Mouse (Mus musculus) cerebellum, adult 9-11 months (tissue): Measurements from ENCODE around the gene Trpm5.
A peak's percentile ranks its signal among the peaks of the same experiment; 100 is the strongest.

Source experiments
- DNase-seq: peaks from one replicate; pipeline ENCODE4 v3.0.0; 2022

The Trpm5 gene

DNA sequence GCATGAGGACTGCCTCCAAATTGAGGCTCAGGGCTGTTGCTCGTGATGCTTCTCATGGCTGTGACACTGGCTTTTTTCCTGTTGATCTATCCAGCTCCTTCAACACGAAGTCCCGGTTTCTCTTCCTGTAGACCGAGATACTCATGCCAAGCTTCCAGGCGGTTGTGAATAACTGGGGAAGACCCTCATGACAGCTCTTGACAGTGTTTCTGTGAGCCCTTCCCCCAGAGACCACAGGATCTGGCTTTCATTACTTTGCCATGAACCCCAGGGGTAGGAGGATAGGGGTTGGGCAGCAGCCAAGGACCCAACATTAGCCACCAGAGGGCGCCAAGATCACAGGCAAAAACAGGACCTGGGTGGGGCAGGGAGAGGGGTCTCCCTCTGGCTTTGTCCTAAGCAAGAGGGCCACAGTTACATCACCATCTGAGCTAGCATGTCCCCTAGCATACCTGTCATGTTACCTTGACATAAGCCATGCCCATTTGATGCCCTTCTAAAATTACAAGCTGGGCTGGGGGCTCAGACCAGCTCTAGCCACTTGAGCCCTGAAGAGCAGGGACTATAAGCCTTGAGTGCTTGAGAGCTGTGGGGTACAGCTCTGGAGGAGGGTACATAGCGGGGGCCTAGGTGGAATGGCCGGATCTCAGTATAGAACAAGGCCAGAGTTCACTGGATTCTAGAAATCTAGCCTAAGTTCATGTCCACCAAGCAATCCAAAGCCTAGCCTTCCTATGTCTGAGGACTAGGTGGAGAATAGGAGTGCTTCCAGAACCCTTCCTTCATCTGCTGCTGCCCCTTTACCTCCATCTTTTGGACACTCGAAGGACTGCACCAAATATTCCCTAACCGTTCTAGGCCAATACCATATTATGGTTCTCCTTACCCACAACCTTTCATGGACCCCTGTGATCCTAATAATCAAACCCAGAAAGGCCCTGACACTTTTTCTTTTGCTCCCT is at the start of gene Trpm5:
Trpm5 (minus strand) TSS at position 51 of the 962 bp plus-strand sequence.
- DNase-seq = peak; percentile 31

DNA sequence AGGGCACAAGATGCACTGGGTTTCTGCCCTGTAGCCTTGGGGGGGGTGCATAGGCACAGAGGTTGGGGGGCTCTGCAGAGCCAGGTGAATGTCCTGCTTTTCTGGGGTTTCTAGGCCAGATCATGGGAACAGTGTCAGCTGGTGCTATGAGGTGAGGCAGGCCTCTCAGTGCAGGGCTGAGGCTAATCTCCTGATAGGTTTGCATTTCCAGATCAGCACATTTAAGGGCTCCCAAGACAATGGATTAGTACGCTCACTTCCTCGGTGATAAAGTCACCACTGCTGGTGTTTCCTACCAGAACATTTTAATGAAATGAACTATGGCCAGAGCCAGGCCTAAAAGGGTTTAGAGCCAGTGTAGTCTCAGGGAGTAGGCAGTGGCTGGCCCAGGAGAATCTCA is 48.2 kb upstream of the Trpm5 start:
- DNase-seq = no peak

DNA sequence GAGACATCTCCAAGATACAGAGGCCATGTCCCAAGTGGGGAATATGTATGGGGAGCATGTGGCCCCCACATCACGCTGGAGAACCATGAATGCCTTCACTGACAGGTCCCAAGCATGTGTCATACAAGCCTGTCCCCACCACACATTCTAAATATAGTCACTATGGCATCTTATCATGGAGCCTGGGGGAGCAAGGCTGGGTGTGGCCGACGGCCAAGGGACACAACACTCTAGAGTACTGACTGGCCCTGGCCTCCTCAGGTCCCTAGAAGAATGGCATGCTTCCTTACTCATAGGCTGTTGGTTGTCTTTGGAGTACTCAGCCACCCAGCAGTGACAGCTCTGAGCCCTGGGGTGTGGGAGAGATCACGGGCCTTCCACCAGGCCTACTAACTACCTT is 45.5 kb upstream of the Trpm5 start:
- DNase-seq = no peak

DNA sequence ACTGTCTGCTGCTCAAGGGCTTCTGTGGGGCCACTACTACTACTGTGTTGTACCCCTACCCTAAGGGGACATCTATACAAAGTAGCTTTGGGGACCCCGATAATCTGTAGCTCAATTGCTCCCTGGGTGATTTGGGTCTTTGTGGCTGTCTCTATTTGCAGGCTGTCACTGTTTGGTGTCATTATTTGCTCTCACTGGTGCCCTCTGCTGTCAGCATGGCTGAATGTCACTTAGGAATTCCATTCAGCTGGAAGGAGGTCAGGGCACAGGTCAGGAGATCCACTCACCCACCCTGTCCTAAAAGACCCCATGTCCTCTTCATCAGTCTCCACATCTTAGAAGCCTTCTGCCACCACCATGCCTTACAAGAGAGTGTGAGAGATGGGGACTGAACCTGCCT is 44.3 kb upstream of the Trpm5 start:
- DNase-seq = peak; percentile 52

DNA sequence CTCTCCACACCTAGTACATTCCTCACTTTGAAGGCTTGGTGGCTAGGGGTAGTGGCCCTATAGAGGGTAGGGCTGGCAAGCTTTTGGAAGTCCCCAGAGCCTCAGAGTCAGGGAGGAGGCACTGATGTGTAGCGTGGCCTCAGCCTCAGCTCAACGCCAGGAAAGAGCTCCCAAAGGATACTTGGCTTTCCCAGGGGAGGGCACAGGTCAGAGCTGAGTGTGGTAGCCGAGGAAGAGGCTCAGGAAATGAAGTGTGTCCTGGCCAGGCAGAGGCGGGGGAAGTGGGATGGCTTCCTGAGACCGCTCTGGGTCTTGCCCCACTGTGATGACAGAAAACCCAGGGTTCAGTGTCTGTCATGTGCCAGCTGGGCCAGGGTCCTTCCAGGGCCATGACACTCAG is 42.1 kb upstream of the Trpm5 start:
- DNase-seq = no peak

DNA sequence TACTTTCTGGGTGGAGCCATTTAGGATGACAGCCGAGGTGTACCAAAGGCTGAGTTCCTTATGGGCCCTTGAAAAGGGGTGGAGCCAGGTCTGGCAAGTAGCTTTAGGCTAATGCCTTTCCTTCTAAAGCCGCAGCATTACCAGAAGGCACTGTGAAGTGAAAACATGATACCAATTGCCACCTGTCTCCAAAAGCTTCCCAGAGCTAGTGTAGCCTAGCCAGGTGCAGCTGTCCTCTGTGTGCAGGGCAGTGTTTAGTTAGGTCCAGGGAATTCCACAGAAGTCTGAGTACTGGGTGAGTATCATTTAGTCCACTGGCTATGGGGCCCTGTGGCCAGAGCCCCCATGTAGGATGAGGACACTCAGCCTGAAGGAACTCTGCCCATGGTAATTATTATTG is 41.7 kb upstream of the Trpm5 start:
- DNase-seq = no peak

DNA sequence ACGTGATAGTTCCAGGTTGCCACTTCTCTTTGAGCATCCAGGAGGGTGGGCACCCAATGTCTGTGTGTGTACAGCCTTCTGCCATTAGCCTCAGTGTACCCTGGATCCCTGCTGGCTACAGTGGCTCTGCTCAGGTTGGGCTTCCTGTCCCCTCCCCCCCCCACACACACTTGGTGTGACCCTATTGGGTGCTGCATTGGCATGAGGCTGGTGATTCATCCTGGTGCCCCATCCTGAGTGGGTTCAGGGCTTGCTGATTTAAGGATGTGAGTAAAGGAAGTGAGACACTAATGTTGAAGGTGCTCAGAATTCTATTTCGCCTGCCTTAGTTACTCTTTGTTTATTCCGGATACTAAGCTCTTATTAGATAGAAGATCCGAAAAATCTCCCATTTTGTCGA is 38.4 kb upstream of the Trpm5 start:
- DNase-seq = no peak

DNA sequence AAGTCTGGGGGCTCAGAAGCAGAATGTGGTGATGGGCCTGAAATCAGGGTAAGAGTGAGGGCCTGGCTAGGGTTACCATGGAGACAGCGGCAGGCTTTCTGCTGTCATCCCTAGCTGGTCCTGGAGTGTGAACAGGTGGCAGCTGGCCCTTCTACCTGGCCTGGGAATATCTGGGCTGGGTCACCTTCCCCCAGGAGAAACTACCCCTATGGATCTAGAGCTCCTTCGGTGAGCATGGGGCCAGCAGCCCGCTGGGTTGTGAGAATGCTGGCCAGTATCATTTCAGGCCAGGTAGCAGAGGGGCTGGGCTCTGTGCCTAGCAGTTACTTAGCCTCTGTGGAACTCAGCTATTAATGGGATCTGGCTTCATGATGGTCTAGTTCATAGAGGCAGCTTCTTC is 30.5 kb upstream of the Trpm5 start:
- DNase-seq = peak; percentile 64

DNA sequence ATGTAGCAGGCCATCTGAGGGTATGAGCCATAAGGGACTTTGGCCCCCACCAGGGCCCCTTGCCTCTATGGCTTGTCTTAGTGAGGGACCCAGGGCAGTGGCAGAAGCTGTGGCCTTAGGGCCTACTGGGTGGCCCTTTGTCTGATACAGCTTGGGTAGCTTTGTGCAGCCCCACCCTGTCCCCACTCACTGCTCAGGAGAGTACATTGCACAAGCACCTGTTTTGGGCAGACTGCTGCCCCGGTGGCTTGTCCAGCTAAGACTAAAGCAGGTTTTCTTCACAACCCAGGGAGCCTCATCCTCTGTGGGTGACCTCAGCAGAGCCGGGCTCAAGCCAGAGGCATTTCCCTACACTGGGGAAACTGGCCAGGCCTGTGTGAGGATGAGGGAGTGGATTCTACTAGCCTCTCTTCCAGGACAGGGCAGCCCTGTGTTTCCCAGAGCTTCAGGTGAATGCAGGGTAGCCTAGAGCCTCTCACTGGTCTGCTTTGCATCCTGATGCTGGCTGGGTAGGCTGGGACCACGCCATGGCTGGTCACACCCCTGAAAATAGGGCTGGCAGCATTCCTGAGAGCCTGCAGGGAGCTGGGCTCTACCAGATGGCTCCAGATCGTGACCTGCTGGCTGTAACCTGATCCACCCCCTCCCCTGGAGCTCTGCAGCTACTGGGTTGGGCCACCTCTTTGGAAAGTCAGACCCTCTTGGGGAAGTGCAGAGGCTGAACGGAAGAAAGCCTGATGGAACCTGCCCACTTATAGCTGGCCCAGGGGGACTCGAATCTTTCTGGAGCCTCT is 29.6 kb upstream of the Trpm5 start:
- peak; percentile 87 for DNase-seq

DNA sequence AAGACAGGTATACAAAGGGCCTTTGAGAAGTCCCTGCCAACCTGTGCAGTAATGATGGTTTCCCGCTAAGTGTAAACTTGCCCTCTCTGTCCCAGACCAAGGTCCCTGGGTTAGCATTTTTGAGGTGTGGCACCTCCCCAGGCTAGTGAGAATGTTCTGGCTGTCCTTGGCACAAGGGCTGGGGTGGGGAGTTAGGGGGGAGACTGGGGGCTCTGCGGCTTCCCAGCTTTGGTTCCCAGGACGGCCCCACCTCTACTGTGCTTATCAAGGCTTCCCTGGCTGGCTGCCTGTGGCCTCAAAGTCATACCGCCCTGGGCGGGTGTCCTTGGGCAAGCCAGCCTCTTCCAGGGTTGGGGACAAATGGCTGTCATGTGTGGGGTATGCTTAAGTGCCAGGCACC is 27.7 kb upstream of the Trpm5 start:
- no peak for DNase-seq

DNA sequence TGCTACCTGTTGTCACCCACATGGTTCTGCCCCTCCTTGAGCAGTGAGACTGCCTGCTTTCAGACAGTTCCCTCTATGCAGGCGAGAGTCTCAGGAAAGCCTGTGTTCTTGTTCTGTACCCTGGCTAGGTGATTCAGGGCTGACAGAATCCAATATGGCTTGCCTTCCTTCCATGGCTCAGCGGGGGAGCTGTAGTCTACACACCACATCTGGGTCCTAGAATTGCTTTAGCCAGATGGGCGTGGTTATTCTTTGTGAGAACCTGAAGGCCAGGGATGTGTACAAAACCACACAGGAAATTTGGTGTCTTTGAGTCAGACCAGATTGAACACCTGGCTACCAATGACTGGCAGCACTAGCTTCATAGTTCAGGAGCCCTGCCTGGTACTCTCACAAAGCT is 25.4 kb upstream of the Trpm5 start:
- no peak for DNase-seq

DNA sequence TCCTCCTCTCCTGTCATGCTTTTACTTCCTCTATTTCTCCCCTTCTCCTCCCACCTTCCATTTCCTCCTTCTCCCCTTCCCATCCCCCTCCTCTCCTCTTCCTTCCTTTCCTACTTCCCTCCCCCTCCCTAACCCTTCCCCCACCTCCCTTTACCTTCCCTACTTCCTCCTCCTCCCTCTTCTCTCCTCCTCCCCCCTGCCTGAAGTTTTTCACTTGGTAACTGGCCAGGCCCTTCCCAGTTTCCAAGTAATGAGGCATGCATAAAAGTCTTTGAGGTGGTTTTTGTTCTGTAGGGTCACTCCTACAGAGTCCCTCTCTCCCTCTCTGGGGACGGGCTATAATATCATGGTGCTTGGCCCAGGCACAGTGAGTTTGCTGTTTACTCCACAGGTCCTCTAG is 25.0 kb upstream of the Trpm5 start:
- DNase-seq = no peak

DNA sequence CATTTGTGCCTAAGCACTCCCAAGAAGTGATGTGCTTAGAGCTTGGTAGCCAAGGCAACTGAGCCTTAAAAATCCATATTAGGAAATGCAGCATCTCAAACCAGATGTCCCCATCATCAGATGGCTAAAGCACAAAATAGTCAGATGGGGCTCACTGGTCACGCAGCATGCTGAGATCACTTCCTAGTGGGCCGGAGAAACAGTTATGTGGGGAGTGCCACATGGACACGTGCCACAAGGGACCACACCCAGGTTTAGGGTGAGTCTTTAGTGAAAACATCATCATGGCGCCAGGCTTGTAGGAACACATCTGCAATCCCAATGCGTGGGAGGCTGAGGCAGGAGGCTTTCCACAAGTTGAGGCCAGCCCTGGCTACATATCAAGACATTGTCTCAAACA is 22.1 kb upstream of the Trpm5 start:
- DNase-seq = no peak

DNA sequence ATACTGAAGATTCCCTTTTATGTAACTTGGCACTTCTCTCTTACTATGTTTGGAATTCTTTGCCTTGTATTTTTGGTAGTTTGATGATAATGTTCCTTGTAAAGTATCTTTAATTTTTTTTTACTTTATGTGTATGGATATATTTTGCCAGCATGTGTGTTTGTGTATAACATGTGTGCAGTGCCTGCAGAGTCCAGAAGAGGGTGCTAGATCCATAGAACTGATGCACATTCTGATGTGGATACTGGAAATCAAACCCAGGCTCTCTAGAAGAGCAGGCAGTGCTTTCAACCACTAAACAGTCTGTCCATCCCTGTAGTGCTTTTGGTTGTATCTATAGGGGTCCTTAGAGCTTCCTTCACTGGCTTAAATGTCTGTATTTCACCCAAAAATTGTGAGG is 20.3 kb upstream of the Trpm5 start:
- no peak for DNase-seq

DNA sequence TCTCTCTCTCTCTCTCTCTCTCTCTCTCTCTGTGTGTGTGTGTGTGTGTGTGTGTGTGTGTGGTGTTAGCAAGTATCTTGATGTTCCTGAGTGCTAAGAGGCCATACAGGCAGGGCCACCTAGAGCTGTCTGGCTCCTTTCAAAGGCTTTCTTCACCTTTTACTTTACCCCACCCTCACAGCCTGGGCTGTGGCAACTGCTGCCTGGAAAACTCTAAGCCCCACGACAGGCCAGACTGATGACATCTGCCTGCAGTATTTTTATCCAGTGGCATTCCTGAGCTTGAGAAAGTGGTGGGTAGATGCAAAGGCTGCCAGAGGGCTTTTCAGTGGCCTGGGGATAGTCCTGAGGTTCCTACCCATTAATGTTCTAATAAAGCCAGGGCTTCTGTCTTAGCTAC is 18.0 kb upstream of the Trpm5 start:
- DNase-seq = no peak

DNA sequence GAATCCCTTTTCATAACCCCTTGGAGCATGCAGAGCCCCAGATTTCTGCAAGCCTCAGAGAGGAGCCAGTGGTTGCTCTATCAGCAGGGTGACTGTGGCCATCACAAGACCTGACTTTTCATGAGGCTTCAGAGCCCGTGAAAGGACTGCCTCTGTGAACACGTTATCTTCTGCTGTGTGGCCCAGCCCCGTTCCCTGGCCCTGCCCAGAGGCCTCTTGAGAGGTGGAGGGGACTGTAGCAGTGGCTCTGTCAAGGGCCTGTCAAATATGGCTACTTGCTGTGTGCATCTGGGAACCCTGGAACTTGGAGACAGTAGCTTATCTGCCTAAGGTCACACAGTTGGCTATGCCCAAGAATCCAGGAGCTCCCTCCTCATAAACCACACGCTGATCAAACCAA is 17.3 kb upstream of the Trpm5 start:
- DNase-seq = no peak

DNA sequence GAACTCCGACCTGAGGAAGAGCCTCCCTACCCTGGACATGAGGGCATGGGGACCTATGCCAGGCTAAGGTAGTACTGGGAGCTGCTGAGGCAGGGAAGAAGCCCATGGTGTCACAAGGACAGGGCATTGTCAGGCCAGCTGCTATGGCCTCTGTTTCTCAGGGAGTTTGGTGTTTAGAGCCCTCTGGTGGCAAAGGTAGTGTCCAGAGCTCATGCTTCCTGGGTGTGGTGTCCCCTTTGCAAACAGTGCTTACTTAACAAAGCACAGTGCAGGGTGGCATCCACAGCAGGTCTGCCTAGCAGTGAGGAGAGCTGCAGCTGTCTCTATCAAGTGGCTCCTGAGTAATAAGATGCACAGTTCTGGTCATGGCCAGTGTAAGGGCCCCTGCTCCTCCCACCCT is 16.4 kb upstream of the Trpm5 start:
- DNase-seq = no peak

DNA sequence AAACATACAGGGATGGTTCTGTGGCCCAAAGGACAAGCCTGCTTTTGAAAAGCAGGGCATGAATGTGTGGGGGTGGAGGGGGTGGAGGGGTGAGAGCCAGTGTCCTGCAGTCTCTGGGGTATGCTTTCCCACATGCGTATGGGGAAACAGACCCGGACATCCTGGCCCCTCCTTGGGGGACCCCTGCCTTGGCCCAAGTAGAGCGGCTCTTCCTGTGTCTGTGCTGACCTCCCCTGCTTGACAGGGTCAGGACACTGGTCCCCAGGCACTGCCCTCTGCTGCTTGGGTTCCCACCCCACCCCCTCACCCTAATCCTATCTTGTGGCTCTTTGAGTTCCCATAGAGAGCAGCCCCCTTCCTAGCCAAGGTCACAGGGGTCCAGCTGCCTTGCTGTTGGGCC is 15.3 kb upstream of the Trpm5 start:
- no peak for DNase-seq

DNA sequence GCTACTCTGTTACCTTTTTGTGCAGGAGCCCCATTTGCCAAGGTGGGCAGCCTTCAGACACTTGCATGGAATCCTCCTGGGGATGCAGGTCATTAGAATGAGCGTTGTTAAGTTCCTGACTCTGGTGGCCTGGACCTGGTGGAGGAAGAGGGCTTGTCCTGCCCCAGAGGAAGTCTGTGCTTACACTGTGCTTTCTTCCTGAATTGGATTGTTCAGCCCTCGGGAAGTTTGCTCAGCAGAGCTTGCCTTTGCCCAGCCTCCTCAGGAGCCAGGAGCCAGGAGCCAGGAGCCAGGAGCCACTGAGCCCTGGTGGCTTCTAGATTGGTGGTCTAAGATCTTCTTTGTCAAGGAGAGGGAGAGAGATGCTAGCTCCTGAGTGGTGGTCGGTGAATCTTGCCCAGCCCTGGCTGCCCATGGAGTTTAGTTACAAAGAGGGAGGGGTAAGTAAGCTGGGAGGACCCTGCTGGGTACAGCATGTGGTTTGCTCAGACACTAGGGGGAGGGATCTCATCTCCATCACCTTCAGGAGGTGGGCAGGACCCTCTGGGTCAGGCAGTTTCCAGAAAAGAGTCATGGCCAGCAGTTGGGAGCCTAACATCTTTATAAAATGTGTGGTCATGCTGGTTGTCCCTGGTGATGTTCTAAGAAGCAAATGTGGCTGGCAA is 14.7 kb upstream of the Trpm5 start:
- DNase-seq = no peak

DNA sequence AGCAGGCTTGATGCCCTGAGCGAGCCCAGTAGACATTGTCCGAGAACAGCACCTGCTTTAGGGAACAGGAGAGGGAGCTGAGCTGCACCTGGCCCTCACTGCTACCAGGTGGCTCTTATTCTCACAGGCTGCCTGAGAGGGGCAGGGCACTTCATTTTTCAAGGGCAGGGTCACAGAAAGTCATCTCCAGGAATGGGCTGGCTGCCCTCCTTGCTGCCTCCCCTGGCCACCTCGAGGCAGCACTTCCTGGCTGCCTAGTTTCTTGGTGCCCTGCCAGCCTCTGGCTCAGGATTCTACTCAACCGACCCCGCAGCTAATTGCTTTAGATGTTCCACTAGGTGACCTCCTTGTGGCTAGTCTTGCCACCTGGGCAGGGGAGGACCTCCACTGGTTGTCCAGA is 13.8 kb upstream of the Trpm5 start:
- peak; percentile 44 for DNase-seq

DNA sequence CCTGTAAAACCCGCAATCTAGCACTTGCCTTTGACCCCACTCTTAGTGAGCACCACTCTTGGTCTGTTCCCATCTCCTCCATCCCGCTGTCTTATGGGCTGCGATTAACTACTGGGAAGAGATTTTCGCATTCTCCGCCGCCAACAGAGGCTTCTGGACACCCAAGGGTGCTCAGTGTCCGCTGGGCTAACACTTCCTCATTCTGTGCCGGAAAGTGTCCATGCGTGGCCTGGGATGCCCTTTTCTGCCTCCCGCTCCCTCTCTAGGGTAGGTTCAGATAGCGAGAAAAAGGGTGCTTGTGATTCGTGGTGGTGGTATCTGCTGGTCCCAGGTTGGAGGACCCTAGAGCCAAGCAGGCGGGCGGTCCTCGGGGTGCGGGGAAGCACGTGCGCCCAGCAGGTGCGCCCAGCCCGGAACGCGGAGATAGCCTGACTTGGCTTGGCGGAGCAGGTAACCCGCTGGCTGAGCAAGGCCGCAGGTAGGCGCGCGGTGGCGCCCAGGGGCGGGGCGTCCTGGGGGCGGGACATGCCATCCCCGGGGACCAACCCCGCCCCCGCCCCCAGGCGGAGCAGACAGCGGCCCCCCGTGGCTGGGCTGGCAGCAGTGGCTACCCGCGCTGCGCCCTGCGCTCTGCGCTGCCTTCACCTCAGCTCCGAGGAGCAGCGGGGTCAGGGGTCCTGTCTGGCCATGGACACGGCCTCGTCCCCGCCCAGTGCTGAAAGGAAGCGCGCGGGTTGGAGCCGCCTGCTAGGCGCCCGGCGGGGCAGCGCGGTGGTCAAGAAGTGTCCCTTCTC is 12.4 kb upstream of the Trpm5 start:
- no peak for DNase-seq

DNA sequence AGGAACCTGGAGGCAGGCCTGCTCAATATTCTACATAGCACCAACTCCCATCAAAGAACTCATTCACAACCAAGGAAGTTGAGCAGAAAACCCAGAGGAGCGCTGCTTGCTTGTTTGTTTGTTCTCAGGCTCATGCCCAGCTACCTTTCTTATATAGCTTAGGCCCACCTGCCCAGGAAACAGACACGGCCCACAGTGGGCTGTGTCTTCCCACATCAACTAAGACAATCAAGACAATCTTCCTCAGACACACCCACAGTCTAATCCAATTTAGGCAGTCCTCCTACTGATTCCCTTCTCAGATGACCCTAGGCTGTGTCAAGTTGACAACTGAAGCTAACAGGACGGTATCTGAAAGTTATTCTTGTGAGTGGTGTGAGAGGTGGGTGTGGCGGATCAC is 11.6 kb upstream of the Trpm5 start, which contains the start of gene Kcnq1:
Kcnq1 (plus strand) TSS at position 301 of the 400 bp plus-strand sequence.
- no peak for DNase-seq
